Mouse (Mus musculus): ENCODE results near the gene Gm10840. TPM values are rescaled to one million over a fixed set of nuclear protein-coding genes. Genes with fewer than 3 reads are reported as not detected.

The Gm10840 gene
- total and polyA plus RNA-seq, 2 experiments from 2014 or later = not detected

GRCm38 (mm10) chr11:106179711-106180448 is 19.2 kb downstream of the Gm10840 start:
- Histone ChIP-seq H3K4me2 (ENCODE audit: low read depth, low read length) (no peak overlapping the region), H3K36me3 (ENCODE audit: insufficient read depth, low read length) (0 out of 2 replicates have a peak, but pooled peaks cover 4% of the 10 kb centered on the region), H3K9ac (replicated peaks; ENCODE audit: low read length) (no peak overlapping the region), H3K27ac (no peak overlapping the region), H3K4me3 (ENCODE audit: low read length) (no peak overlapping the region), H3K9me3 (ENCODE audit: low read length) (no peaks in the 10 kb centered on the region), H3K27me3 (ENCODE audit: insufficient read depth, low read length) (no peaks in the 10 kb centered on the region), H3K4me1 (ENCODE audit: insufficient read depth, low read length) (no peaks in the 10 kb centered on the region)
- WGBS = 77% methylated on average over 7 of the region's 7 CpGs
- TF ChIP-seq CTCF (IDR thresholded peaks at IDR 0.05; ENCODE audit: low read depth) = no peak
- ATAC-seq (no peak), DNase-seq (ENCODE audit: low spot score) (no peak)

GRCm38 (mm10) chr11:106180449-106180801 is 19.8 kb downstream of the Gm10840 start:
- H3K4me1 ChIP-seq (ENCODE audit: insufficient read depth, low read length) = no peaks in the 10 kb centered on the region
- no peaks in the 10 kb centered on the region for H3K9me3 ChIP-seq (ENCODE audit: low read length)
- 89% methylated on average over 2 of the region's 2 CpGs for WGBS
- no peak overlapping the region for H3K4me3 ChIP-seq (ENCODE audit: low read length)
- 0 out of 2 replicates have a peak, but pooled peaks cover 4% of the 10 kb centered on the region for H3K36me3 ChIP-seq (ENCODE audit: insufficient read depth, low read length)
- no peak for TF ChIP-seq CTCF (IDR thresholded peaks at IDR 0.05; ENCODE audit: low read depth)
- no peaks in the 10 kb centered on the region for H3K27me3 ChIP-seq (ENCODE audit: insufficient read depth, low read length)
- H3K9ac ChIP-seq (replicated peaks; ENCODE audit: low read length) = no peak overlapping the region
- DNase-seq (ENCODE audit: low spot score) (no peak), ATAC-seq (no peak)
- H3K27ac ChIP-seq = no peak overlapping the region
- no peak overlapping the region for H3K4me2 ChIP-seq (ENCODE audit: low read depth, low read length)

GRCm38 (mm10) chr11:106187326-106187725 is 26.7 kb downstream of the Gm10840 start:
- H3K9me3 ChIP-seq (ENCODE audit: low read length) = no peaks in the 10 kb centered on the region
- TF ChIP-seq CTCF (IDR thresholded peaks at IDR 0.05; ENCODE audit: low read depth) = no peak

GRCm38 (mm10) chr11:106191716-106192115 is 31.1 kb downstream of the Gm10840 start:
- peaks cover 8% of the 10 kb centered on the region for H3K4me1 ChIP-seq (ENCODE audit: insufficient read depth, low read length)
- no peaks in the 10 kb centered on the region for H3K9me3 ChIP-seq (ENCODE audit: low read length)
- ATAC-seq (no peak), DNase-seq (ENCODE audit: low spot score) (no peak)
- no peak overlapping the region for H3K27ac ChIP-seq
- no peaks in the 10 kb centered on the region for H3K27me3 ChIP-seq (ENCODE audit: insufficient read depth, low read length)
- WGBS = 98% methylated on average over 3 of the region's 3 CpGs
- H3K9ac ChIP-seq (replicated peaks; ENCODE audit: low read length) = no peak overlapping the region
- no peak overlapping the region for H3K4me2 ChIP-seq (ENCODE audit: low read depth, low read length)
- no peak for TF ChIP-seq CTCF (IDR thresholded peaks at IDR 0.05; ENCODE audit: low read depth)
- H3K4me3 ChIP-seq (ENCODE audit: low read length) = no peak overlapping the region
- H3K36me3 ChIP-seq (ENCODE audit: insufficient read depth, low read length) = no peaks in the 10 kb centered on the region

More at GRCm38 (mm10) chr11:106187326-106187725, 26.7 kb downstream of the Gm10840 start:
- Histone ChIP-seq H3K36me3 (ENCODE audit: insufficient read depth, low read length) (peaks cover 7% of the 10 kb centered on the region; the same call in 1 of the 2 replicates), H3K27me3 (ENCODE audit: insufficient read depth, low read length) (no peaks in the 10 kb centered on the region), H3K4me3 (ENCODE audit: low read length) (no peak overlapping the region), H3K4me1 (ENCODE audit: insufficient read depth, low read length) (peaks cover under 1% of the 10 kb centered on the region; the same call in 1 of the 2 replicates), H3K27ac (no peak overlapping the region), H3K9ac (replicated peaks; ENCODE audit: low read length) (no peak overlapping the region), H3K4me2 (ENCODE audit: low read depth, low read length) (no peak overlapping the region)
- ATAC-seq (no peak), DNase-seq (ENCODE audit: low spot score) (no peak)
- WGBS = 96% methylated on average over 4 of the region's 4 CpGs

GRCm38 (mm10) chr11:106192241-106192640 is 31.6 kb downstream of the Gm10840 start:
- no peak overlapping the region for H3K27ac ChIP-seq
- no peak overlapping the region for H3K9ac ChIP-seq (replicated peaks; ENCODE audit: low read length)
- peak overlapping the region; percentile 71 for H3K4me3 ChIP-seq (ENCODE audit: low read length)
- H3K4me2 ChIP-seq (ENCODE audit: low read depth, low read length) = peak overlapping the region; percentile 78
- H3K4me1 ChIP-seq (ENCODE audit: insufficient read depth, low read length) = peaks cover 8% of the 10 kb centered on the region
- no peak for ATAC-seq
- no peaks in the 10 kb centered on the region for H3K27me3 ChIP-seq (ENCODE audit: insufficient read depth, low read length)
- H3K9me3 ChIP-seq (ENCODE audit: low read length) = no peaks in the 10 kb centered on the region
- TF ChIP-seq CTCF (IDR thresholded peaks at IDR 0.05; ENCODE audit: low read depth) = no peak
- no peaks in the 10 kb centered on the region for H3K36me3 ChIP-seq (ENCODE audit: insufficient read depth, low read length)
- no peak for DNase-seq (ENCODE audit: low spot score)
- 82% methylated on average over 5 of the region's 5 CpGs for WGBS

GRCm38 (mm10) chr11:106192657-106193370 is 32.2 kb downstream of the Gm10840 start:
- WGBS = 11% methylated on average over 19 of the region's 19 CpGs
- H3K9me3 ChIP-seq (ENCODE audit: low read length) = no peaks in the 10 kb centered on the region
- H3K27me3 ChIP-seq (ENCODE audit: insufficient read depth, low read length) = no peaks in the 10 kb centered on the region
- H3K36me3 ChIP-seq (ENCODE audit: insufficient read depth, low read length) = no peaks in the 10 kb centered on the region
- peak overlapping the region; percentile 66 for H3K9ac ChIP-seq (replicated peaks; ENCODE audit: low read length)
- ATAC-seq (peak; percentile 10; the same call in 1 of the 2 replicates), DNase-seq (ENCODE audit: low spot score) (no peak)
- peaks cover 8% of the 10 kb centered on the region for H3K4me1 ChIP-seq (ENCODE audit: insufficient read depth, low read length)
- H3K4me3 ChIP-seq (ENCODE audit: low read length) = peak overlapping the region; percentile 71
- TF ChIP-seq CTCF (IDR thresholded peaks at IDR 0.05; ENCODE audit: low read depth) = peak; percentile 49
- H3K4me2 ChIP-seq (ENCODE audit: low read depth, low read length) = peak overlapping the region; percentile 78
- peak overlapping the region; percentile 68 for H3K27ac ChIP-seq

All from hindbrain, postnatal 0 days (tissue).